Mouse (Mus musculus): ENCODE results near the gene Ctsf. TPM values are rescaled to one million over a fixed set of nuclear protein-coding genes. Genes with fewer than 3 reads are reported as not detected.
"Not testable (repeated sequence)": the region's sequence is repeated elsewhere in the genome, so short reads cannot be mapped to it uniquely, and the experiment has no call there.

Ctsf gene
- total RNA-seq, 2 experiments from 2014 or later = 99.2 to 106 TPM

- intact Hi-C loops (cut with DNase I) = no loop called here
Observed at GRCm38 (mm10) chr19:4842611-4843010, 12.3 kb upstream of the Ctsf start.

DNA sequence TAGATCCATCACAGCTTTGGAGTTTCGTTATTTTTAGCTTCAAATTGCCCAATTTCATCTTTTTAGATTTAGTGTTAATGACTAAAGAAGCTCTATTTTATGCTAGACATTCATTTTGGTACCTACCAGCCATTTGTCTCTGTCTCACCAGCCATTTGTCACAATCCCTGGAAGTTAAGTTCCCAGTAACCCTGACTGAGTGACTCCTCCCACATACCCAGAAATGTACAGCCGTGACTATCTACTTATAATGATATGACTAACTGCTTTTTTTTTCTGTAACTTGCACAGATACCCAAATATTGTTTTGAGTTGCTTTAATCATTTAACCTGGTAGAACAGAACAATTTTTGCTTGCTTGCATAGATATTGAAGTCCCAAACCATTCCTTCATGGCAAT, 9.1 kb upstream of the Ctsf start:
- intact Hi-C loops (cut with DNase I) = loop anchor here (5.0 kb wide), 1 partner anchor 89 kb away; the partner anchor contains the start of gene Rbm4b
- no peak for DNase-seq (ENCODE audit: extremely low spot score in 1 of 2, low spot score in 2 of 2)

More at GRCm38 (mm10) chr19:4842611-4843010, 12.3 kb upstream of the Ctsf start:
- DNase-seq (ENCODE audit: extremely low spot score in 1 of 2, low spot score in 2 of 2) = no peak

GRCm38 (mm10) chr19:4847490-4847889, 7.4 kb upstream of the Ctsf start:
- intact Hi-C loops (cut with DNase I) = loop anchor here (5.0 kb wide), 1 partner anchor 90 kb away; the partner anchor contains the start of gene Rbm4b

GRCm38 (mm10) chr19:4849800-4850199, 5.1 kb upstream of the Ctsf start:
- DNase-seq (ENCODE audit: extremely low spot score in 1 of 2, low spot score in 2 of 2) = no peak
- intact Hi-C loops (cut with DNase I) = loop anchor here (5.0 kb wide), 1 partner anchor 92 kb away; the partner anchor contains the start of gene Rbm4b

More at GRCm38 (mm10) chr19:4847490-4847889, 7.4 kb upstream of the Ctsf start:
- no peak for DNase-seq (ENCODE audit: extremely low spot score in 1 of 2, low spot score in 2 of 2)

DNA sequence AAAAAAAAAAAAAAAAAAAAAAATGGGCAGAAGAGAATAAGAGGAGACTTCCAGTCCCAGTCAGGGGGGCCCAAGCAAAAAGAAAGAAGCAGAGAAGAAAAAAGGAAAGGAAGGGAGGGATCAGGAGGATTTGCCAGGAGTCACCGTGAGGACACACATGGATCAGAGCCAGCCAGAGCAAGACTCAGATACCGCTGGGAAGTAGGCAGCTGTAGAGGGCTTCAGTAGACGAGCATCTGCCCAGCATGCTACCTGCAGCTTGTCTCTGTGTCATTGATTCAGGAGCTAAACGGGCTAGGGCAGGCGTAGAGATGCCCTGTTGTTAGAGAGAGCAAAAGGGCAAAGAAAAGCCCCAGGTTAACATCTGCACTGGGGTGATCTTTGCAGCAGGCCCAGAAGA, 4.6 kb upstream of the Ctsf start:
- intact Hi-C loops (cut with DNase I) = no loop called here
- no peak for DNase-seq (ENCODE audit: extremely low spot score in 1 of 2, low spot score in 2 of 2)

GRCm38 (mm10) chr19:4855470-4855820, 515 bp downstream of the Ctsf start:
- no peak for DNase-seq (ENCODE audit: extremely low spot score in 1 of 2, low spot score in 2 of 2)
- intact Hi-C loops (cut with DNase I) = no loop called here

GRCm38 (mm10) chr19:4855951-4856350, 1.0 kb downstream of the Ctsf start:
- intact Hi-C loops (cut with DNase I) = no loop called here

GRCm38 (mm10) chr19:4859081-4859480, 4.2 kb downstream of the Ctsf start:
- intact Hi-C loops (cut with DNase I) = no loop called here
- no peak for DNase-seq (ENCODE audit: extremely low spot score in 1 of 2, low spot score in 2 of 2)

More at GRCm38 (mm10) chr19:4855951-4856350, 1.0 kb downstream of the Ctsf start:
- no peak for DNase-seq (ENCODE audit: extremely low spot score in 1 of 2, low spot score in 2 of 2)

DNA sequence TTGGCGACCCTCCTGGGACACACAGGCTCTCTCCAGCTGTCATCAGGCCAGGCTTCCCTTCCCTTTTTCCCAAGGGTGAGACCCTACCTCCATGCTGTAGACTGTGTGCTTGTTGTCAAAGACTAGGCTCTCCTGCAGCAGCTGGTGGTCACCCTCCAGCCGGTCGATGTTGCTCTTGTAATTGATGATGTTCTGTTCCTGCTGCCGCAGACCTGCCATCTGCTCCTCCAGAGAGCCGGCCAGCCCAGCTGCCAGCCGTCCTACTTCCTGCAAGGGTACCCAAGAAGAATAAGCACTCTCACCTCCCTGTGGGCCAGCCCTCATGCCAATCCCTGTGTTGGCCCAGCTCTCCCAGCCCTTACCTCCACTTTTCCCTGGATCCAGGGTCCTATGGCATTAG, 8.1 kb downstream of the Ctsf start:
- no peak for DNase-seq (ENCODE audit: extremely low spot score in 1 of 2, low spot score in 2 of 2)
- intact Hi-C loops (cut with DNase I) = no loop called here

DNA sequence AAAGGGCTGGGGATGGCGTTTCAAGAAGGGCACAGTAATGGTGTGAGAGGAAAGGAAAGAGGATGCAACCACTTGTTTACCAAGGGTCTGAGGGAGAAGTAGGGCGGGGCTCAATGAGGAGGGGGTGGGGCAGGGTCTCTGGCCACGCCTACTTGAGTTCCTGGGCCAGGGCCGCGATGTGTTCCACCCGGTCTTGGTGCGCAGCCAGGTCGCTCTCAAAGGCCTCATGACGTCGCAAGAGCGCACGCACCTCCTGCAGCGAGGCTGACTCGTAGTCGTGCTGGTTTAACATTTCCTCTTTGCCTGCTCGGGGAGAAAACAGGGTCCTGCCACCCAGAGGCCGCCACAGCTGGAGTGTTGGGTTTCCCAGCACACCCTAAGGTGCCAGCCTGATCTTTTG, 10.2 kb downstream of the Ctsf start:
- intact Hi-C loops (cut with DNase I) = no loop called here
- DNase-seq (ENCODE audit: extremely low spot score in 1 of 2, low spot score in 2 of 2) = peak in 1 of 2 experiments; percentile 73

DNA sequence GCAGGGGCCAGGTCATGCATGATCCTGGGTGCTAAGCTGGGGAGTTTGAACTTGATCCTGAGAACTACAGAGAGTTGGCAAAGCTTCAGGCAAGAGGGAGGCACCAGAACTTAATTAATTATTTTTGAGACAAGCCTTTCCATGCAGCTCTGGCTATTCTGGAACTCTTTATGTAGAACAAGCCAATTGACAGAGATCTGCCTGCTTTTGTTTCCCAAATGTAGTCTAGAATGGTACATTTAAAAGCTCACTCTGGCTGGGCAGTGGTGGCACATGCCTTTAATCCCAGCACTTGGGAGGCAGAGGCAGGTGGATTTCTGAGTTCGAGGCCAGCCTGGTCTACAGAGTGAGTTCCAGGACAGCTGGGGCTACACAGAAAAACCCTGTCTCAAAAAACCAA, 19.7 kb downstream of the Ctsf start:
- DNase-seq (ENCODE audit: extremely low spot score in 1 of 2, low spot score in 2 of 2); intact Hi-C loops (cut with DNase I): not testable (repeated sequence)

- DNase-seq (ENCODE audit: extremely low spot score in 1 of 2, low spot score in 2 of 2) = no peak
- intact Hi-C loops (cut with DNase I) = no loop called here
Observed at GRCm38 (mm10) chr19:4876241-4876640, 21.3 kb downstream of the Ctsf start.

- DNase-seq (ENCODE audit: extremely low spot score in 1 of 2, low spot score in 2 of 2) = no peak
- intact Hi-C loops (cut with DNase I) = no loop called here
Observed at GRCm38 (mm10) chr19:4876755-4877154, 21.8 kb downstream of the Ctsf start.

DNA sequence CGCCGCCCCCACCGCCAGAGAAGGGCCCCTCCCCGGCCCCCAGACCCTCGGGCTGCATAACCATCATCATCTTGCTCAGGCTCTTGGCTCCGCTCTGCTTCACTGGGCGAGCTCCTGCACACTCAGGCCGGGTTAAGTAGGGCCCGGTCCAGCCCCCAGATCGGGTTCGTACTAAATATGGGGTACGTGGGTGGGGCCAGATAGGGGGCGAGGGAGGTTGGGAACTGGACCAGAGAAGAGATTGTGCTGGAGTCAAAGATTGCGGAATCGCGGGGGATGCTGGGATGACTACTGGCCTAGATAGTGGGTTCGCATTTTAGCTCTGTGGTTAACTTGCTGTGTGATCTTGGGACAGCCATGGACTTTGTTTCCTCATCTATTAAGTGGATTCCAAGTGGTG, 22.9 kb downstream of the Ctsf start, which contains the start of gene Actn3:
Actn3 (minus strand) TSS at position 125 of the 400 bp plus-strand sequence.
- intact Hi-C loops (cut with DNase I) = no loop called here
- no peak for DNase-seq (ENCODE audit: extremely low spot score in 1 of 2, low spot score in 2 of 2)

DNA sequence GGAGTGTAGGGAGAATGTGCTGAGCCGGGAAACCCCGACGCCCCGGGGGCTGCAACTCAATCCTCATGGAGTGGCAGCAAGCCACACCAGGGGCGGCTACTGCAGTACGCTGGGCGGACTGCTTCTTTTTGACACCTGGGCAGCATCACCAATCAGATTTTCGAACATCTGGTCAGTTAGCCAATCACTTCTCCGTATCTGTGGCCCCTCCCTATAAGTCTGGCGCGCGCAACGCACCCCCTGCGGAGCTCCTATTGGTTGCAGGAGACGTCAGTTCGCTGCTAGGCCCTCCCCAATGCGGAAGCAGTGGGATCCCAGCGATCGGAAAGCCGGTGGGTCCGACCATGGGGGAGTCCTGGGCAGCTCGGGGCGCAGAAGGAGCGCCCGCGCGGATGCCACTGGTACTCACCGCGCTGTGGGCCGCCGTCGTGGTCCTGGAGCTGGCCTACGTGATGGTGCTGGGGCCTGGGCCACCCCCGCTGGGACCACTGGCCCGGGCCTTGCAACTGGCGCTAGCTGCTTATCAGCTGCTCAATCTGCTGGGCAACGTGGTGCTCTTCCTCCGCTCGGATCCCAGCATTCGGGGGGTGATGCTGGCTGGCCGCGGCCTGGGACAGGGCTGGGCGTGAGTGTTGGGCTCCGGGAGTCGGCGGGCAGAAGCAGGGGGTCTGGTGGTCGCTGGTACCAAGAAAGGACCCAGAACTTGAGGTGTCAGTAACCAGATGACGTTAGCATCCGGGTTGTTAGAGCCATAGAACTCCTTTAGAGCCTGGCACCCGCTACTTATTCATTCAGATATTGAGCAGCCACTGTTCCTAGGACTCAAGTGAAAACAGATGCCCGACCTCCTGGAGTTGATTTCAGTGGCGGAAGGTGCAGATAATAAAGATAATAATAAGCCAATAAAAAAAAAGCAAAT, 23.7 kb downstream of the Ctsf start, which contains the start of gene Zdhhc24:
Zdhhc24 (plus strand) TSS at position 264 of the 919 bp plus-strand sequence.
- intact Hi-C loops (cut with DNase I) = no loop called here
- peak; percentile 96 for DNase-seq (ENCODE audit: extremely low spot score in 1 of 2, low spot score in 2 of 2)

- no peak for DNase-seq (ENCODE audit: extremely low spot score in 1 of 2, low spot score in 2 of 2)
- intact Hi-C loops (cut with DNase I) = no loop called here
Observed at GRCm38 (mm10) chr19:4879324-4879703, 24.4 kb downstream of the Ctsf start.

- intact Hi-C loops (cut with DNase I) = no loop called here
- DNase-seq (ENCODE audit: extremely low spot score in 1 of 2, low spot score in 2 of 2) = no peak
Observed at GRCm38 (mm10) chr19:4883961-4884360, 29.0 kb downstream of the Ctsf start.

- intact Hi-C loops (cut with DNase I) = no loop called here
- no peak for DNase-seq (ENCODE audit: extremely low spot score in 1 of 2, low spot score in 2 of 2)
Observed at GRCm38 (mm10) chr19:4889791-4890190, 34.9 kb downstream of the Ctsf start.

GRCm38 (mm10) chr19:4891798-4892197, 36.9 kb downstream of the Ctsf start:
- intact Hi-C loops (cut with DNase I) = no loop called here
- no peak for DNase-seq (ENCODE audit: extremely low spot score in 1 of 2, low spot score in 2 of 2)
